Mouse (Mus musculus) large intestine, adult 2 months (tissue): ENCODE measurements around the gene Ltv1. TPM values are rescaled to one million over a fixed set of nuclear protein-coding genes. Genes with fewer than 3 reads are reported as not detected.

Experiments
- DNase-seq: peaks from one replicate; pipeline ENCODE4 v3.0.0-alpha.2; 2012; ENCODE audit warnings: low read depth, low spot score
- WGBS: fragments of 180-500 bp; shearing (Covaris S2); methylation state at CpG from one replicate; pipeline ENCODE4 v1.1.7; 2018; 5-methylcytosine and 5-hydroxymethylcytosine counted together
- polyA plus RNA-seq: library from polyadenylated mRNA; depleted of rRNA; stranded (reverse); fragments of >200 nt; gene quantifications from 2 replicates; pipeline ENCODE4 v1.2.3, GENCODE M21; 2012; rRNA removed

Ltv1 gene
- polyA plus RNA-seq, 1 experiment = 19.5 TPM

- DNase-seq = no peak
- whole genome bisulfite sequencing = 94% methylated on average over 6 of the region's 6 CpGs
Measured at GRCm38 (mm10) chr10:13137906-13138305, 55.1 kb downstream of the Ltv1 start.

- 90% methylated on average over 7 of the region's 7 CpGs for WGBS
- DNase-seq = no peak
Measured at GRCm38 (mm10) chr10:13135751-13136150, 57.2 kb downstream of the Ltv1 start.

- no peak for DNase-seq
- WGBS = 95% methylated on average over 7 of the region's 7 CpGs
Measured at GRCm38 (mm10) chr10:13135276-13135675, 57.7 kb downstream of the Ltv1 start.

- WGBS = 94% methylated on average over 4 of the region's 4 CpGs
- no peak for DNase-seq
Measured at GRCm38 (mm10) chr10:13133850-13134249, 59.1 kb downstream of the Ltv1 start.

Other genes starting within 250 kb of the Ltv1 start
- 1.6 and 2.3 TPM in 2 replicates for gene Stx11, start 228.9 kb downstream of the Ltv1 start, polyA plus RNA-seq
- 26.7 and 28.5 TPM in 2 replicates for gene Sf3b5, start 187.8 kb downstream of the Ltv1 start, polyA plus RNA-seq
- 4.2 and 6.1 TPM in 2 replicates for gene Plagl1, start 132.7 kb downstream of the Ltv1 start, polyA plus RNA-seq
- gene Zc2hc1b, start 15.1 kb downstream of the Ltv1 start, polyA plus RNA-seq = not detected in 2 replicates